Mouse (Mus musculus) liver, postnatal 0 days (tissue): ENCODE measurements at regions not wholly inside any gene's neighbourhood (a gene's known extent, or its start where the extent isn't known, plus 50 kb on each side); places are given as distances from the start of the nearest gene placed in this dataset.

ENCODE experiments used
- ATAC-seq: fragments of 200-750 bp; cut with Nextera tagmentation; 2 replicates; pipeline ENCODE4 v1.8.0; 2017; ENCODE audit warnings: mild to moderate bottlenecking, moderate library complexity
- DNase-seq: peaks from one replicate; pipeline ENCODE4 v3.0.0-alpha.2; 2016
- H3K27ac ChIP-seq: fragments of 300-500 bp; sonication (generic); 2 replicates; pipeline ENCODE4 v1.5.1; 2014; ENCODE audit warnings: antibody characterized with exemption, moderate library complexity, mild to moderate bottlenecking, low read depth
- H3K27me3 ChIP-seq: fragments of 300-500 bp; sonication (generic); 2 replicates; pipeline ENCODE4 v1.6.1; 2014; ENCODE audit warnings: low read length, control low read depth, mixed read lengths; ENCODE audit not compliant: insufficient read depth
- H3K36me3 ChIP-seq: fragments of 300-500 bp; sonication (generic); replicated peaks from 2 replicates; pipeline ENCODE4 v1.6.1; 2014; ENCODE audit warnings: mild to moderate bottlenecking, control low read depth, low read length, moderate library complexity, mixed read lengths; ENCODE audit not compliant: insufficient read depth
- H3K4me1 ChIP-seq: fragments of 300-500 bp; sonication (generic); 2 replicates; pipeline ENCODE4 v1.6.1; 2014; ENCODE audit warnings: antibody characterized with exemption, mild to moderate bottlenecking, control low read depth; ENCODE audit not compliant: insufficient read depth
- H3K4me2 ChIP-seq: fragments of 300-500 bp; sonication (generic); 2 replicates; pipeline ENCODE4 v1.6.1; 2014; ENCODE audit warnings: low read depth, mild to moderate bottlenecking, low read length, moderate library complexity, mixed read lengths
- H3K4me3 ChIP-seq: fragments of 300-500 bp; sonication (generic); 2 replicates; pipeline ENCODE4 v1.5.1; 2014; ENCODE audit warnings: low read depth, low read length
- H3K9ac ChIP-seq: fragments of 300-500 bp; sonication (generic); replicated peaks from 2 replicates; pipeline ENCODE4 v1.6.1; 2014; ENCODE audit warnings: mild to moderate bottlenecking, moderate library complexity
- H3K9me3 ChIP-seq: fragments of 300-500 bp; sonication (generic); 2 replicates; pipeline ENCODE4 v1.6.1; 2016; ENCODE audit warnings: mild to moderate bottlenecking, control low read depth, low read length, mixed read lengths
- CTCF ChIP-seq: sonication (generic); IDR thresholded peaks from 2 replicates; pipeline ENCODE4 v1.5.1; 2016; ENCODE audit warnings: antibody characterized with exemption, low read depth
- EP300 ChIP-seq: IDR thresholded peaks from 2 replicates; pipeline ENCODE4 v1.6.1; 2016; ENCODE audit warnings: antibody characterized with exemption, low read depth, mild to moderate bottlenecking
- WGBS: fragments of 180-500 bp; shearing (Covaris S2); extraction: QIAGEN DNeasy Blood & Tissue Kit; methylation state at CpG from one replicate; pipeline ENCODE4 v1.1.7; 2014; ENCODE audit not compliant: insufficient replicate concordance; 5-methylcytosine and 5-hydroxymethylcytosine counted together

- Histone ChIP-seq H3K27ac (no peak overlapping the region), H3K9ac (no peak overlapping the region), H3K4me1 (no peaks in the 10 kb centered on the region), H3K27me3 (no peaks in the 10 kb centered on the region), H3K4me2 (no peak overlapping the region), H3K9me3 (no peaks in the 10 kb centered on the region), H3K4me3 (no peak overlapping the region), H3K36me3 (no peaks in the 10 kb centered on the region)
- 40% methylated on average over 6 of the region's 6 CpGs for WGBS
- no peak for TF ChIP-seq EP300
- no peak for TF ChIP-seq CTCF
- ATAC-seq (no peak), DNase-seq (no peak)
Measured at GRCm38 (mm10) chr2:47424910-47425309, 1389.0 kb upstream of the Acvr2a start.

- no peak overlapping the region for H3K9ac ChIP-seq
- H3K9me3 ChIP-seq, result no peaks in the 10 kb centered on the region
- H3K4me2 ChIP-seq, result no peak overlapping the region
- ATAC-seq (no peak), DNase-seq (no peak)
- no peaks in the 10 kb centered on the region for H3K27me3 ChIP-seq
- no peaks in the 10 kb centered on the region for H3K4me1 ChIP-seq
- WGBS, result 70% methylated on average over 2 of the region's 2 CpGs
- H3K27ac ChIP-seq, result no peak overlapping the region
- no peaks in the 10 kb centered on the region for H3K36me3 ChIP-seq
- H3K4me3 ChIP-seq, result no peak overlapping the region
- TF ChIP-seq CTCF (no peak), EP300 (no peak)
Measured at GRCm38 (mm10) chr2:47429843-47430242, 1384.1 kb upstream of the Acvr2a start.

GRCm38 (mm10) chr2:47466043-47466442 lies 1347.9 kb upstream of the Acvr2a start:
- TF ChIP-seq CTCF (peak; percentile 38), EP300 (no peak)
- Histone ChIP-seq H3K4me3 (no peak overlapping the region), H3K4me2 (no peak overlapping the region), H3K9ac (no peak overlapping the region), H3K4me1 (no peaks in the 10 kb centered on the region), H3K9me3 (no peaks in the 10 kb centered on the region), H3K36me3 (no peaks in the 10 kb centered on the region), H3K27ac (no peak overlapping the region), H3K27me3 (no peaks in the 10 kb centered on the region)
- ATAC-seq (no peak), DNase-seq (no peak)
- WGBS, result 65% methylated on average over 4 of the region's 4 CpGs

GRCm38 (mm10) chr2:47491874-47492539 lies 1321.9 kb upstream of the Acvr2a start:
- H3K4me1 ChIP-seq, result no peaks in the 10 kb centered on the region
- 17% methylated on average over 5 of the region's 5 CpGs for WGBS
- peak; percentile 18 for DNase-seq

More at GRCm38 (mm10) chr2:47491874-47492539, 1321.9 kb upstream of the Acvr2a start:
- Histone ChIP-seq H3K4me2 (no peak overlapping the region), H3K27me3 (no peaks in the 10 kb centered on the region), H3K9ac (no peak overlapping the region), H3K9me3 (no peaks in the 10 kb centered on the region), H3K27ac (no peak overlapping the region), H3K4me3 (no peak overlapping the region), H3K36me3 (no peaks in the 10 kb centered on the region)
- no peak for ATAC-seq
- TF ChIP-seq EP300, result no peak
- TF ChIP-seq CTCF, result peak; percentile 62
